Mouse (Mus musculus) CH12.LX (cell line): ENCODE data around the gene Bbs1. TPM values are rescaled to one million over a fixed set of nuclear protein-coding genes. Genes with fewer than 3 reads are reported as not detected.
A peak's percentile ranks its signal among the peaks of the same experiment; 100 is the strongest.

Source experiments
- DNase-seq: peaks from one replicate; pipeline ENCODE4 v3.0.0-alpha.2; 2013; ENCODE audit errors: extremely low read depth
- H3K27ac ChIP-seq: 2 replicates; pipeline ENCODE4 v1.5.1; 2012; ENCODE audit warnings: low read depth, mild to moderate bottlenecking, control low read depth, moderate library complexity; ENCODE audit not compliant: insufficient read depth
- H3K27me3 ChIP-seq: replicated peaks from 2 replicates; pipeline ENCODE3; 2012; ENCODE audit warnings: inconsistent platforms
- H3K36me3 ChIP-seq, 2 experiments: replicated peaks in 1 of 2; 2 replicates each; pipeline versions ENCODE3 to v1.6.1; 2012; ENCODE audit warnings: inconsistent platforms in 1 of 2, low read length in 1 of 2, mild to moderate bottlenecking in 1 of 2, mixed read lengths in 1 of 2, moderate library complexity in 1 of 2; ENCODE audit not compliant: control insufficient read depth in 1 of 2, insufficient read depth in 1 of 2
- H3K4me1 ChIP-seq, 2 experiments: 2 replicates each; pipeline ENCODE4 v1.6.1; 2012; ENCODE audit warnings: inconsistent platforms in 1 of 2, moderate library complexity in 1 of 2; ENCODE audit not compliant: insufficient read depth in 2 of 2, control insufficient read depth in 1 of 2
- H3K4me2 ChIP-seq: 2 replicates; pipeline ENCODE4 v1.6.1; 2012; ENCODE audit warnings: low read depth, mild to moderate bottlenecking, control low read depth; ENCODE audit not compliant: poor library complexity, insufficient read depth, severe bottlenecking
- H3K4me3 ChIP-seq, 3 experiments: fragments of 150-350 bp in 1 of 3; sonication (generic) in 1 of 3; replicated peaks in 1 of 3; 2 replicates each; pipeline versions ENCODE3 to v1.5.1; 2011 to 2012; ENCODE audit warnings: low read depth in 2 of 3, low read length in 2 of 3, mild to moderate bottlenecking in 2 of 3, moderate library complexity in 2 of 3, control low read depth in 1 of 3, improper control_type of control experiment in 1 of 3, inconsistent platforms in 1 of 3, mixed read lengths in 1 of 3; ENCODE audit not compliant: poor library complexity in 1 of 3
- H3K79me2 ChIP-seq: replicated peaks from 2 replicates; pipeline ENCODE4 v1.6.1; 2012; ENCODE audit warnings: mild to moderate bottlenecking, moderate library complexity; ENCODE audit not compliant: control insufficient read depth, poor library complexity, insufficient read depth, severe bottlenecking; ENCODE audit errors: extremely low read depth
- H3K9ac ChIP-seq: 2 replicates; pipeline ENCODE4 v1.6.1; 2012; ENCODE audit warnings: low read depth, mild to moderate bottlenecking, control low read depth, moderate library complexity; ENCODE audit not compliant: insufficient read depth
- H3K9me3 ChIP-seq: replicated peaks from 2 replicates; pipeline ENCODE3; 2012; ENCODE audit warnings: low read length, inconsistent platforms, mixed read lengths
- BHLHE40 ChIP-seq: IDR thresholded peaks from 2 replicates; pipeline ENCODE4 v1.6.1; 2011; ENCODE audit warnings: mild to moderate bottlenecking, low read depth, low read length, improper control_type of control experiment
- CHD1 ChIP-seq: IDR thresholded peaks from 2 replicates; pipeline ENCODE4 v1.6.1; 2012; ENCODE audit warnings: low read depth, low read length, improper control_type of control experiment, inconsistent platforms
- CTCF ChIP-seq, 2 experiments: IDR thresholded peaks in 1 of 2; conservative IDR thresholded peaks in 1 of 2; 2 replicates each; pipeline ENCODE4 v1.5.1; 2011 to 2012; ENCODE audit warnings: low read depth in 2 of 2, low read length in 2 of 2, improper control_type of control experiment in 1 of 2, inconsistent platforms in 1 of 2, mild to moderate bottlenecking in 1 of 2, moderate library complexity in 1 of 2
- ELF1 ChIP-seq: IDR thresholded peaks from 2 replicates; pipeline ENCODE4 v1.6.1; 2014; ENCODE audit warnings: low read depth, mild to moderate bottlenecking, inconsistent platforms, low read length, improper control_type of control experiment
- ETS1 ChIP-seq: conservative IDR thresholded peaks from 2 replicates; pipeline ENCODE4 v1.6.1; 2012; ENCODE audit warnings: low read depth, mild to moderate bottlenecking, inconsistent platforms, low read length, improper control_type of control experiment, moderate library complexity
- HCFC1 ChIP-seq: IDR thresholded peaks from 2 replicates; pipeline ENCODE4 v1.6.1; 2012; ENCODE audit warnings: low read depth, mild to moderate bottlenecking, inconsistent platforms, low read length, improper control_type of control experiment
- IRF4 ChIP-seq: IDR thresholded peaks from 2 replicates; pipeline ENCODE4 v1.6.1; 2014; ENCODE audit warnings: low read depth, mild to moderate bottlenecking, inconsistent platforms, low read length, improper control_type of control experiment
- JUND ChIP-seq: conservative IDR thresholded peaks from 2 replicates; pipeline ENCODE4 v1.6.1; 2011; ENCODE audit warnings: low read depth, low read length, improper control_type of control experiment
- MAX ChIP-seq: IDR thresholded peaks from 2 replicates; pipeline ENCODE4 v1.6.1; 2011; ENCODE audit warnings: low read length, improper control_type of control experiment
- MEF2A ChIP-seq: IDR thresholded peaks from 2 replicates; pipeline ENCODE4 v1.6.1; 2014; ENCODE audit warnings: low read depth, mild to moderate bottlenecking, inconsistent platforms, low read length, improper control_type of control experiment, borderline replicate concordance
- MXI1 ChIP-seq: IDR thresholded peaks from 2 replicates; pipeline ENCODE4 v1.6.1; 2011; ENCODE audit warnings: mild to moderate bottlenecking, low read depth, low read length, improper control_type of control experiment
- NELFE ChIP-seq: IDR thresholded peaks from 2 replicates; pipeline ENCODE4 v1.6.1; 2011; ENCODE audit warnings: low read depth, low read length, improper control_type of control experiment
- POLR2A ChIP-seq: IDR thresholded peaks from 2 replicates; pipeline ENCODE4 v1.6.1; 2011; ENCODE audit warnings: low read depth, mild to moderate bottlenecking, improper control_type of control experiment, low read length
- RAD21 ChIP-seq: IDR thresholded peaks from 2 replicates; pipeline ENCODE4 v1.6.1; 2011; ENCODE audit warnings: low read depth, mild to moderate bottlenecking, low read length, improper control_type of control experiment, moderate library complexity
- SMC3 ChIP-seq: IDR thresholded peaks from 2 replicates; pipeline ENCODE4 v1.6.1; 2011; ENCODE audit warnings: low read depth, low read length, improper control_type of control experiment
- UBTF ChIP-seq: IDR thresholded peaks from 2 replicates; pipeline ENCODE4 v1.6.1; 2012; ENCODE audit warnings: low read depth, mild to moderate bottlenecking, inconsistent platforms, low read length, improper control_type of control experiment, moderate library complexity
- USF2 ChIP-seq: conservative IDR thresholded peaks from 2 replicates; pipeline ENCODE4 v1.6.1; 2011; ENCODE audit warnings: low read depth, low read length, improper control_type of control experiment
- ZC3H11A ChIP-seq: IDR thresholded peaks from 2 replicates; pipeline ENCODE4 v1.6.1; 2012; ENCODE audit warnings: low read depth, mild to moderate bottlenecking, inconsistent platforms, low read length, improper control_type of control experiment
- ZKSCAN1 ChIP-seq: IDR thresholded peaks from 2 replicates; pipeline ENCODE4 v1.6.1; 2012; ENCODE audit warnings: low read depth, inconsistent platforms, low read length, improper control_type of control experiment, borderline replicate concordance
- ZMIZ1 ChIP-seq: IDR thresholded peaks from 2 replicates; pipeline ENCODE4 v1.6.1; 2012; ENCODE audit warnings: low read depth, mild to moderate bottlenecking, inconsistent platforms, low read length, improper control_type of control experiment
- ZNF384 ChIP-seq: IDR thresholded peaks from 2 replicates; pipeline ENCODE4 v1.6.1; 2012; ENCODE audit warnings: low read depth, low read length, improper control_type of control experiment, inconsistent platforms
- dilution Hi-C: fragments of 300-500 bp; cut with MboI; formaldehyde crosslinking; loops from 2 replicates; pipeline ENCODE4 v1.14.3; 2020; ENCODE audit warnings: low sequenced_read_pairs; ENCODE audit not compliant: extremely low pct_unique_long_range_greater_than_20kb, extremely low pct_ligation_motif_present
- in situ Hi-C: fragments of 300-500 bp; cut with MboI; formaldehyde crosslinking; loops from 3 replicates; pipeline ENCODE4 v1.14.3; 2019; ENCODE audit warnings: low sequenced_read_pairs, low pct_ligation_motif_present, low pct_unique_long_range_greater_than_20kb, mixed read lengths
- polyA plus RNA-seq: library from polyadenylated mRNA; unstranded; fragments of >175 nt; gene quantifications from 2 replicates; pipeline ENCODE4 v1.2.1, GENCODE M21; 2012; ENCODE audit warnings: low read depth; ENCODE audit not compliant: insufficient read length
- total RNA-seq, 2 experiments: library from RNA; depleted of rRNA; stranded (reverse); fragments of 300-350 nt in 1 of 2; fragments of >200 nt in 1 of 2; gene quantifications; 2 replicates each; pipeline ENCODE4 v1.2.3; 2012 to 2014

Bbs1 gene
- total and polyA plus RNA-seq, 3 experiments = 2.7 to 3.1 (median 2.8) TPM

GRCm38 (mm10) chr19:4925121-4925860, 18.9 kb upstream of the Bbs1 start:
- Histone ChIP-seq H3K4me3 (no peak overlapping the region), H3K9ac (no peak overlapping the region), H3K79me2 (peaks cover 7% of the 10 kb centered on the region), H3K36me3 (peaks cover 53 to 64% of the 10 kb centered on the region in 2 experiments), H3K27ac (no peak overlapping the region), H3K4me1 (peaks cover 13 to 35% of the 10 kb centered on the region in 2 experiments), H3K4me2 (no peak overlapping the region), H3K27me3 (no peaks in the 10 kb centered on the region), H3K9me3 (peaks cover 2% of the 10 kb centered on the region)
- dilution Hi-C loops (no loop called here), in situ Hi-C loops (no loop called here)
- TF ChIP-seq ZNF384 (peak; percentile 43; the same call in 1 of the 2 replicates), CHD1 (no peak)
- no peak for DNase-seq

DNA sequence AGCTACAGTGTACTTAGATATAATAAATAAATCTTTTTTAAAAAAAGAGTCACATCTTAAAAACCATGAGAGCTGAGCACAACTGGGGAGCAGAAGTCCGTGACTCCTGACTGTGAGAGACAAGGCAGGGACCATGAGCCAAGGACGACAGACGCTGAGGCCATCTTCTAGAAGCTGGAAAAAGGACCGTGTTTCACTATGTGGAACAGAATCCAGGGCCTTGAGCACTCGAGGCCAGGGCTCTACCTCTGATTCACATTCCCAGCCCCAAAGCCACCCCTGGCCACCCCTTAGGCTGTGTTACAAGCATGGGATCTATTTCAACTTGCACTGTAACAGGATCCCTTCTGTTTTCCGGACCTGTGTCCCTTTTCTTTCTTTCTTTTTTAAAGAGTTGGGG, 13.2 kb upstream of the Bbs1 start:
- DNase-seq = no peak
- Histone ChIP-seq H3K4me3 (no peak overlapping the region), H3K4me2 (no peak overlapping the region), H3K36me3 (peaks cover 83 to 97% of the 10 kb centered on the region in 2 experiments), H3K9me3 (no peaks in the 10 kb centered on the region), H3K79me2 (no peaks in the 10 kb centered on the region), H3K4me1 (peaks cover 0 to 5% of the 10 kb centered on the region in 2 experiments; a peak in 1 of 4 replicates), H3K9ac (no peak overlapping the region), H3K27ac (no peak overlapping the region), H3K27me3 (no peaks in the 10 kb centered on the region)
- no peak for TF ChIP-seq ZC3H11A
- no peak for TF ChIP-seq JUND
- TF ChIP-seq UBTF = no peak
- TF ChIP-seq ZMIZ1 = no peak
- no peak for TF ChIP-seq HCFC1
- no peak for TF ChIP-seq CHD1
- in situ Hi-C loops (no loop called here), dilution Hi-C loops (no loop called here)

DNA sequence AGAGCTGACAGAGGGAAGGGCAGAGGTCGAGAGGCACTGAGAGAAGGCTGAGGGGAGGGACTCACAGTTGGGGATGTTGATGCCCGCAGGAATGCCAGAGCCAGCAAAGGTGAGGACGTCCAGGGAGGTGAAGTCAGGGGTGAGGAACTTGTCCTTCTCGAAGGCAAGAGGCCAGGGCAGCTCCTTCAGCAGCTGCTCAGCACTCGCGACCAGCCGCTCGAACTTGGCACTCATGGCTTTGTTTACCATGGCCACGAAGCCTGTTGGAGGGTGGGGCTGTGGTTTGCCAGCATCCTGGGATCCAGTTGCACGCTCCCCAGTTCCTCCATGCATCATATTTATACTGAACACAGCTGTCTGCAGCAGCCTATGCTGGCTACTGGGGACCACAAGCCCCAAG, 10.4 kb upstream of the Bbs1 start:
- dilution Hi-C loops = no loop called here
- TF ChIP-seq CTCF (conservative IDR thresholded peaks at IDR 0.05 in 1 of 2, IDR thresholded peaks at IDR 0.05 in 1 of 2; ENCODE audit: low read depth in 2 of 2, low read length in 2 of 2) (no peak), ETS1 (no peak), POLR2A (no peak), HCFC1 (no peak), USF2 (no peak), MEF2A (no peak), ELF1 (no peak), NELFE (no peak), MAX (no peak), IRF4 (no peak), SMC3 (no peak), ZKSCAN1 (no peak), RAD21 (no peak), MXI1 (no peak), BHLHE40 (no peak)
- TF ChIP-seq, all 38 proteins: peak for 0
- in situ Hi-C loops = no loop called here
- H3K4me2 ChIP-seq = no peak overlapping the region
- H3K9ac ChIP-seq = no peak overlapping the region
- H3K79me2 ChIP-seq = no peaks in the 10 kb centered on the region
- no peaks in the 10 kb centered on the region for H3K27me3 ChIP-seq
- H3K36me3 ChIP-seq = peaks cover 82 to 96% of the 10 kb centered on the region in 2 experiments
- no peak for DNase-seq
- H3K9me3 ChIP-seq = no peaks in the 10 kb centered on the region
- H3K4me3 ChIP-seq = no peak overlapping the region
- no peaks in the 10 kb centered on the region for H3K4me1 ChIP-seq
- no peak overlapping the region for H3K27ac ChIP-seq
